Mouse (Mus musculus): ENCODE data around the gene G3bp1. TPM values are rescaled to one million over a fixed set of nuclear protein-coding genes. Genes with fewer than 3 reads are reported as not detected.

Gene G3bp1
- total and polyA plus RNA-seq, 3 experiments: 22.0 to 41.3 (median 40.0) TPM

DNA sequence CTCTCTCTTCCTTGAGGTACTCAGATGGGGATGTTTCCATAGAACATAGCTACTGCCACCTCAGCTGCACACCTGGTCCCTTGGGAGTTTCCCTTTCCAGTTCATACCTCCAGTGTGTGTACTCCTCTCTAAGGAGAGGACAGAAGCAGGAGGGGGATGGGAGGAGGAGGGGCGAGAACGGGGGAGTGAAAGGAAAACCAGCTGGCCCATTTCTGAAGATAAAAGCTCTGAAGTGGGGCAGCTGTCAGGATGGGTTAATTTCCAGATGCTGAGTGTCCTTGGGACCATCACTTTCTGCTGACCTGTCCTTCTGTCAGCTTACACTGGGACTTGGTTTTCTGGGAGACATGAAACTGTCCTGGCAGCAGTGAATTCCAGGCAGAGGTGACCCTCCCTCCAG is 65.3 kb downstream of the G3bp1 start:
- H3K9ac ChIP-seq (ENCODE audit: low read depth, low read length): no peak overlapping the region
- no peak overlapping the region for H3K4me3 ChIP-seq
- H3K27me3 ChIP-seq (ENCODE audit: control insufficient read depth, insufficient read depth, low read length): no peaks in the 10 kb centered on the region
- no peak for DNase-seq
- intact Hi-C loops (cut with DNase I): no loop called here
- H3K79me2 ChIP-seq (replicated peaks; ENCODE audit: control insufficient read depth, insufficient read depth, low read length): no peaks in the 10 kb centered on the region
- H3K4me1 ChIP-seq (ENCODE audit: control insufficient read depth, insufficient read depth, low read length): no peaks in the 10 kb centered on the region
- no peaks in the 10 kb centered on the region for H3K36me3 ChIP-seq (ENCODE audit: control insufficient read depth, insufficient read depth, low read length)
- TF ChIP-seq CTCF (IDR thresholded peaks at IDR 0.05) (no peak), EP300 (IDR thresholded peaks at IDR 0.05; ENCODE audit: insufficient read depth, low read depth, low read length) (no peak), POLR2A (IDR thresholded peaks at IDR 0.05; ENCODE audit: insufficient read depth, low read depth, low read length) (no peak)
- no peak overlapping the region for H3K27ac ChIP-seq
- WGBS: 21% methylated on average over 2 of the region's 2 CpGs

- WGBS: 23% methylated on average over 7 of the region's 7 CpGs
- no peak for DNase-seq
- intact Hi-C loops (cut with DNase I): no loop called here
- Histone ChIP-seq H3K4me1 (ENCODE audit: control insufficient read depth, insufficient read depth, low read length) (no peaks in the 10 kb centered on the region), H3K36me3 (ENCODE audit: control insufficient read depth, insufficient read depth, low read length) (no peaks in the 10 kb centered on the region), H3K79me2 (replicated peaks; ENCODE audit: control insufficient read depth, insufficient read depth, low read length) (no peaks in the 10 kb centered on the region), H3K9ac (ENCODE audit: low read depth, low read length) (no peak overlapping the region), H3K27me3 (ENCODE audit: control insufficient read depth, insufficient read depth, low read length) (no peaks in the 10 kb centered on the region), H3K27ac (no peak overlapping the region), H3K4me3 (no peak overlapping the region)
- TF ChIP-seq CTCF (IDR thresholded peaks at IDR 0.05): no peak
- no peak for TF ChIP-seq POLR2A (IDR thresholded peaks at IDR 0.05; ENCODE audit: insufficient read depth, low read depth, low read length)
- TF ChIP-seq EP300 (IDR thresholded peaks at IDR 0.05; ENCODE audit: insufficient read depth, low read depth, low read length): no peak
These were observed 72.6 kb downstream of the G3bp1 start for GRCm38 (mm10) chr11:55542128-55542527.

DNA sequence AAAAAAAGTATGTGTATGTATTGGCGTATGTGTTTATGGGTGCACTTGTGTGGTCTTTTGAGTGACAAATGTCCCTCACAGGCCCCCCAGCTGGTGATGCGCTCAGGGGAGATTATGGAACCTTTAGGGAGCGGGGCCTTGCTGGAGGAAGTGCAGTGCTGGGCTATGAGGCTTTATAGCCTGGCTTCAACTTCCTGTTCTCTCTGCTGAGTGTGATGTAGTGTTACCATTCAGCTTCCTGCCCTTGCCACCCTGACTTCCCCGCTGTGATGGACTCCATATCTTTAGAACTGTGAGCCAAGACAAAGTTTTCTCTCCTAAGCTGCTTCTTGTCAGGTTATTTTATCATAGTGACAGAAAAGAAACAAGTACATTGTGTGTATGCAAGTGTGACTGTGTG is 73.2 kb downstream of the G3bp1 start:
- H3K9ac ChIP-seq (ENCODE audit: low read depth, low read length): no peak overlapping the region
- H3K79me2 ChIP-seq (replicated peaks; ENCODE audit: control insufficient read depth, insufficient read depth, low read length): no peaks in the 10 kb centered on the region
- WGBS: 41% methylated on average over 4 of the region's 4 CpGs
- TF ChIP-seq POLR2A (IDR thresholded peaks at IDR 0.05; ENCODE audit: insufficient read depth, low read depth, low read length) (no peak), CTCF (IDR thresholded peaks at IDR 0.05) (no peak), EP300 (IDR thresholded peaks at IDR 0.05; ENCODE audit: insufficient read depth, low read depth, low read length) (no peak)
- intact Hi-C loops (cut with DNase I): no loop called here
- H3K4me3 ChIP-seq: no peak overlapping the region
- no peaks in the 10 kb centered on the region for H3K27me3 ChIP-seq (ENCODE audit: control insufficient read depth, insufficient read depth, low read length)
- H3K4me1 ChIP-seq (ENCODE audit: control insufficient read depth, insufficient read depth, low read length): no peaks in the 10 kb centered on the region
- no peaks in the 10 kb centered on the region for H3K36me3 ChIP-seq (ENCODE audit: control insufficient read depth, insufficient read depth, low read length)
- DNase-seq: no peak
- no peak overlapping the region for H3K27ac ChIP-seq

- WGBS: 68% methylated on average over 1 of the region's 1 CpGs
- intact Hi-C loops (cut with DNase I): no loop called here
- Histone ChIP-seq H3K27ac (no peak overlapping the region), H3K4me3 (no peak overlapping the region), H3K4me1 (ENCODE audit: control insufficient read depth, insufficient read depth, low read length) (no peaks in the 10 kb centered on the region), H3K36me3 (ENCODE audit: control insufficient read depth, insufficient read depth, low read length) (no peaks in the 10 kb centered on the region), H3K27me3 (ENCODE audit: control insufficient read depth, insufficient read depth, low read length) (no peaks in the 10 kb centered on the region), H3K9ac (ENCODE audit: low read depth, low read length) (no peak overlapping the region), H3K79me2 (replicated peaks; ENCODE audit: control insufficient read depth, insufficient read depth, low read length) (no peaks in the 10 kb centered on the region)
- no peak for TF ChIP-seq EP300 (IDR thresholded peaks at IDR 0.05; ENCODE audit: insufficient read depth, low read depth, low read length)
- TF ChIP-seq POLR2A (IDR thresholded peaks at IDR 0.05; ENCODE audit: insufficient read depth, low read depth, low read length): no peak
- no peak for TF ChIP-seq CTCF (IDR thresholded peaks at IDR 0.05)
- no peak for DNase-seq
These were observed 76.2 kb downstream of the G3bp1 start for GRCm38 (mm10) chr11:55545690-55546089.

Small RNA genes lying within 50 kb of the gene (microRNA-seq; reads per million reads assigned to microRNA genes)
- gene Mir7652: 0 reads per million in 2 experiments

Other genes with a start within 250 kb of the G3bp1 start
- under 1 TPM; 0.03 to 0.09 TPM for gene Fat2, start 133.1 kb upstream of the G3bp1 start, total RNA-seq (2021)
- gene Fat2, start 133.1 kb upstream of the G3bp1 start, polyA plus RNA-seq (2012; rRNA removed): 0.09 and 0.14 TPM in 2 replicates
- gene Sparc, start 46.5 kb upstream of the G3bp1 start, total RNA-seq (2021): 100 to 1,000 TPM; 320 to 420 TPM
- gene Sparc, start 46.5 kb upstream of the G3bp1 start, polyA plus RNA-seq (2012; rRNA removed): 666 and 876 TPM in 2 replicates
- gene Atox1, start 8.4 kb upstream of the G3bp1 start, total RNA-seq (2021): 100 to 1,000 TPM in 1 of 2 experiments, 10 to 100 TPM in 1; 98.6 to 112 TPM
- gene Atox1, start 8.4 kb upstream of the G3bp1 start, polyA plus RNA-seq (2012; rRNA removed): 155 and 204 TPM in 2 replicates
- not detected for gene Glra1, start 138.5 kb downstream of the G3bp1 start, total RNA-seq (2021)
- not detected in 2 replicates for gene Glra1, start 138.5 kb downstream of the G3bp1 start, polyA plus RNA-seq (2012; rRNA removed)